Mouse (Mus musculus) bone marrow macrophage, adult 2 months (primary cell): Measurements from ENCODE around the gene Itm2b. TPM values are rescaled to one million over a fixed set of nuclear protein-coding genes. Genes with fewer than 3 reads are reported as not detected.

Source experiments
- H3K27ac ChIP-seq: 2 replicates; pipeline ENCODE4 v1.5.1; 2012; ENCODE audit warnings: low read depth, low read length; ENCODE audit not compliant: insufficient read depth
- H3K4me1 ChIP-seq: 2 replicates; pipeline ENCODE4 v1.6.1; 2012; ENCODE audit warnings: low read length; ENCODE audit not compliant: control insufficient read depth, insufficient read depth
- H3K4me3 ChIP-seq: 2 replicates; pipeline ENCODE4 v1.5.1; 2012; ENCODE audit warnings: mild to moderate bottlenecking, low read length, moderate library complexity; ENCODE audit not compliant: insufficient read depth
- CTCF ChIP-seq: IDR thresholded peaks from 2 replicates; pipeline ENCODE4 v1.5.1; 2012; ENCODE audit warnings: low read depth, mild to moderate bottlenecking, low read length, moderate library complexity
- POLR2A ChIP-seq: IDR thresholded peaks from 2 replicates; pipeline ENCODE4 v1.6.1; 2012; ENCODE audit warnings: mild to moderate bottlenecking, low read depth, low read length, borderline replicate concordance
- polyA plus RNA-seq: library from polyadenylated mRNA; stranded (reverse); fragments of >200 nt; gene quantifications from 2 replicates; pipeline ENCODE4 v1.2.4, GENCODE M21; 2012; ENCODE audit not compliant: missing spikeins, insufficient read depth, insufficient read length

The Itm2b gene
- polyA plus RNA-seq, 1 experiment: 6,469 TPM

DNA sequence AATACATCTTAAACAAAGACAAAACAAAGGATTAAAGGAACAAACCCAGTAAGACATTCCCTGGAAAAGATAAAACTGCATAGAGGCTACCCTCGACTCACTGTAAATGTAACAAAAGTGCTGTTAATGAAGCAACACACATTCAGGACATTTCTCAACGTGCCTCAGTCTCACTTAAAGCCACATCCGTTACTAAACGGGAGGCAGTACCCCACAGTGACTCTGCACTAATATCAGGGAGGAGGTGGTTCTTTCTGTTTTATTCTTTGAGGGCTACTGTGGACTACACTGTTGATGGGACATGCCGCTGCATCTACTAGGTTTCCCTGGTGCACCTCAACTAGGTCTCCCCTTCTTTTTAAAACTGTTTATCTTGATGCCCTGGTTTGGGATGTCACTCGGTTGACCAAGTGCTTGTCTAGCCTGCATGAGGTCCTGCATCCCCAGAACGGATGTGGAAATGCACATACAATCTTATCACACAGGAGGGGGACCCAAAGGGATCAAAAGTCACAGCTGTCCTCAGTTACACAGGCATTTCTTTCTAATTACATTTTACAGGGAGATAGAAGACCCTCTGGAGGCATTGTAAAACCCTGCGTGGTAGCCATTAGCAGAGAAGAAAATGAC is 13.4 kb upstream of the Itm2b start:
- TF ChIP-seq CTCF (no peak), POLR2A (no peak)
- H3K4me1 ChIP-seq: peaks cover 26% of the 10 kb centered on the region
- H3K27ac ChIP-seq: no peak overlapping the region
- no peak overlapping the region for H3K4me3 ChIP-seq

- Histone ChIP-seq H3K27ac (no peak overlapping the region), H3K4me1 (peaks cover 2% of the 10 kb centered on the region; the same call in 1 of the 2 replicates), H3K4me3 (no peak overlapping the region)
- TF ChIP-seq POLR2A (no peak), CTCF (no peak)
These were observed 10.7 kb upstream of the Itm2b start for GRCm38 (mm10) chr14:73395750-73396149.

GRCm38 (mm10) chr14:73394263-73395006 is 9.3 kb upstream of the Itm2b start:
- H3K4me3 ChIP-seq: no peak overlapping the region
- TF ChIP-seq POLR2A: no peak
- no peak for TF ChIP-seq CTCF
- no peak overlapping the region for H3K27ac ChIP-seq
- peaks cover 13% of the 10 kb centered on the region for H3K4me1 ChIP-seq

- H3K4me3 ChIP-seq: no peak overlapping the region
- TF ChIP-seq CTCF: no peak
- TF ChIP-seq POLR2A: no peak
- H3K4me1 ChIP-seq: peaks cover 37% of the 10 kb centered on the region
- no peak overlapping the region for H3K27ac ChIP-seq
These were observed 6.4 kb upstream of the Itm2b start for GRCm38 (mm10) chr14:73391457-73391856.

- H3K27ac ChIP-seq: no peak overlapping the region
- no peak for TF ChIP-seq CTCF
- TF ChIP-seq POLR2A: no peak
- peaks cover 48% of the 10 kb centered on the region for H3K4me1 ChIP-seq
- no peak overlapping the region for H3K4me3 ChIP-seq
These were observed 5.1 kb upstream of the Itm2b start for GRCm38 (mm10) chr14:73390196-73390595.

DNA sequence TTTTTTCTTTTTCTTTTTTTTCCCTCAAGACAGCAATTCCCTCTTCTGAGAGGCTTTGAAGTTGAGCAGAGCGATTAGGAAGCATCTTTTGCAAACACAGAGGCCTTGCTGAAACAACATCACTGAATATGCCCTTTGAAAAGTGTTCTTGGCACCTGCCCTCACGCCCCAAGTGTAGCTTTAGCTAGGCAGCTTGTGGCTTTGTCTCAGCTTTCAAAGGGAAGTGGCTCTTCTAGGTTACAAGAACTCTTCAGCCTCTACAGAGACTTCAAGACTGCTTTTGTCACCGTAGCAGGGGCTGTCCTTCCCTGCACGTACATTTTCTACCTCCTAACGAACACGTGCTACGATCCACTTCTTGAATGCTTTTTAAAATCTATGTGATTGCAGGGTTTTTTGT is 4.0 kb upstream of the Itm2b start:
- TF ChIP-seq POLR2A (no peak), CTCF (no peak)
- H3K4me1 ChIP-seq: peaks cover 48% of the 10 kb centered on the region
- no peak overlapping the region for H3K4me3 ChIP-seq
- peak overlapping the region; percentile 78 for H3K27ac ChIP-seq

- TF ChIP-seq CTCF: no peak
- TF ChIP-seq POLR2A: no peak
- Histone ChIP-seq H3K4me3 (no peak overlapping the region), H3K27ac (peak overlapping the region; percentile 78), H3K4me1 (peaks cover 48% of the 10 kb centered on the region)
These were observed 3.5 kb upstream of the Itm2b start for GRCm38 (mm10) chr14:73388546-73388945.

DNA sequence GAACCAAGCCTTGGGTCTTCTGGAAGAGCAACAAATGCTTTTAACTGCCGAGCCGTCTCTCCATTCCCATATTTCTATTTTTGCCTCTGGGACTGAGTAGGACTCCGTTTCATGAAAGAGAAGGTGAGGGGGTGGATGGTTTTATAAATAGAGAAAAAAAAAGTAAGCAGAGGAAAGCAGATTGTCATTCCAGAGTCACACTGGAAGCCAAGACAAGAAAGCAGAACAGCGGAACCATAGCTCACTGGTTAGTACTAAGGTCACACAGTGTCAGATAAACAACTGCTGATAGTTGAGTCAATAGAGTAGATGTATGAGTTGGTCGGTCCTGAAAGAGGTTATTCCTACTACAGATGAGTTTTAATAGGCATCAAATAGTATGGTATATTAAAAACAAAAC is 1.4 kb upstream of the Itm2b start:
- no peak for TF ChIP-seq CTCF
- no peak for TF ChIP-seq POLR2A
- Histone ChIP-seq H3K27ac (peak overlapping the region; percentile 74), H3K4me1 (peaks cover 49% of the 10 kb centered on the region), H3K4me3 (no peak overlapping the region)

DNA sequence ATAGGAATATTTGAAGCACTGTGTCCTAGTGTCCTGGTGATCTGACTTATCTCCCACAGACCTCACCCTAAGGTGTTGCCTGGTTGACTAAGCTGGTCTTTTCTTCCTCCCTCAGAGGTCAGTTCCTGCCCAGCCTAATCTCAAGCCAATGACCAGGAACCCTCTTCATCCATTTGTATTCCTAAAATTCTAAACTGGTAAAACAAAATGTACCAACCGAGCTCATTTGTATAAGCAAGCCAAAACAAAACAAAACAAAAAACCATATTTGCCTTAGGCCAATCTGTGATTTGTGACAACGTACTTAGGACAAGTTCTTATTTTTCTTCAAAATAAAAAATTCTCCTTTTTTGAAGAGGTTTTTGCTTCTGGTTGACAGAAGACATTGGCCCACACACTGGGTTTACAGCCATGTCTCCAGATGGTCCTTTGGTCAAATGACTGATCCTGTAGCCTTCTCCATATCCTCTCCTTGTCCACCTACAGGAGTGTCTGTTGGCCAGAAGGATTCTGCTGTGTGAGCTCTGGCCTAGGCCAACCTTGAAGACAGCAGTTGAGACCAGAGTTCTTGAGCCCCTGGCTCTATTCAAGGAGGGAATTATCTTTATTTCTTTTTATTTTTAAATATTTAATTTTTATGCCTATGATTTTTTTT is 758 bp upstream of the Itm2b start:
- Histone ChIP-seq H3K4me1 (peaks cover 54% of the 10 kb centered on the region), H3K27ac (peak overlapping the region; percentile 67), H3K4me3 (no peak overlapping the region)
- TF ChIP-seq CTCF (no peak), POLR2A (no peak)

GRCm38 (mm10) chr14:73384546-73384912 is 560 bp downstream of the Itm2b start:
- TF ChIP-seq CTCF (no peak), POLR2A (no peak)
- Histone ChIP-seq H3K4me3 (peak overlapping the region; percentile 96), H3K27ac (peak overlapping the region; percentile 95), H3K4me1 (peaks cover 49% of the 10 kb centered on the region)
